Mouse (Mus musculus): ENCODE measurements around the gene Agbl2. TPM values are rescaled to one million over a fixed set of nuclear protein-coding genes. Genes with fewer than 3 reads are reported as not detected.

Agbl2 gene
- polyA plus RNA-seq, 1 experiment from 2014 or later = not detected

DNA sequence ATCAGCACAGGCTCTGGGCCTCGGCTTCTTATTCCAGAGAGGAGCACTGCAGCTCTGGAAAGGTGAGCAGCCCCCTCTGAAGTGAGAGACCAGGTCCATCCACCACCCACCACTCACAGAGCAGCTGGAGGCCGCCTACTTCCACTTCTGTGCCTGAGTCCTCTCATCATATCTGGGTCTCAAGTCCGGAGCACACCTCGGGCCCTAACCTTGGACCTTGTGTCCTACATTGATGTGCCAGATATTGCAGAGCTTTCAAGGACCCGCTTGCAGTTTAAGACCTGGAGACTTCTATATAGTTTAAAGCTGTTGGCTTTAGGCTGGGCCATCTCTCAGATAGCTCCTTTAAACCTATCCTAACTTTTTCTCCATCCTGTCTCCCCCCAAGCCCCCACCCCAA lies 51.0 kb downstream of the Agbl2 start:
- 87% methylated on average over 5 of the region's 5 CpGs for WGBS (ENCODE audit: missing documents)
- H3K4me3 ChIP-seq (ENCODE audit: inconsistent target) = no peak overlapping the region
- H3K27ac ChIP-seq = no peak overlapping the region
- H3K79me2 ChIP-seq (ENCODE audit: inconsistent target) = no peaks in the 10 kb centered on the region
- no peaks in the 10 kb centered on the region for H3K36me3 ChIP-seq (ENCODE audit: inconsistent target)

DNA sequence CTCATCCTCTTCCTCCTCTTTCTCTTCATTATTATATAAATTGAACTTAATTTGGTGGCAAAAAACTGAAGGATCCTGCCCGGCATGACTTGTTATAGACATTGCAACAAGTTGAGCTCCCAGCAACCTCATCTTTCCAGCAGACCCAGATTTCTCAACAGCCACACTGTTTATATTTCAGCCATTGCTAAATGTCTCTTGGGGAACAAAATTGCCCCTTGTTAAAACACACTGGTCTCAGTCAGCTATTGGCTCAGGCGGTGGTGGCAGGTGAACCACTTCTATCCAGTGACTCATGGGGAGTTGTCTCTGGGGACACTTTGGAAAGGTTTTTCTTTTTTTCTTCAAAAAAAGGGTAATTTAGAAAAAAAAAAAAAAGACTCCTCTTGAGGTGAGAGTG lies 56.1 kb downstream of the Agbl2 start:
- H3K36me3 ChIP-seq (ENCODE audit: inconsistent target) = no peaks in the 10 kb centered on the region
- WGBS (ENCODE audit: missing documents) = 95% methylated on average over 2 of the region's 2 CpGs

DNA sequence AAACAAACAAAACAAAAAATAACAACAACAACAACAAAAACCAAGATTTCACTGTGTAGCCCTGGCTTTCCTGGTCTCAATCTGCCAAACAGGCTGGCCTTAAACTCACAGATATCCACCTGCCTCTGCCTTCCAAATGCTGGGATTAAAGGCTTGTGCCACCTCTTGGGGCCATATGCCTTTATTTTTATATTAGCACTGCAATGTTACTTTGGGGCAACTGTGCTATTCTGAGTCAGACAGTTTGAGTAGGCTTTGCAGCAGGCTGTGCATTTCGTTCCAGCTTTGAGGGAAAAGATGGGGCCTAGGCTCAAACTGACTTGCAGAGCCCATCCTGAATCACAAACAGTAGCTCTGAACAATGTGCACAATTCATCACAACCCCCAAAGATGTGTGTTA lies 61.1 kb downstream of the Agbl2 start:
- Histone ChIP-seq H3K4me3 (ENCODE audit: inconsistent target) (no peak overlapping the region), H3K27ac (no peak overlapping the region), H3K79me2 (ENCODE audit: inconsistent target) (peaks cover 15% of the 10 kb centered on the region), H3K36me3 (ENCODE audit: inconsistent target) (no peaks in the 10 kb centered on the region)
- WGBS (ENCODE audit: missing documents) = 100% methylated on average over 1 of the region's 1 CpGs

More for the DNA sequence above, 56.1 kb downstream of the Agbl2 start:
- Histone ChIP-seq H3K79me2 (ENCODE audit: inconsistent target) (no peaks in the 10 kb centered on the region), H3K4me3 (ENCODE audit: inconsistent target) (no peak overlapping the region), H3K27ac (no peak overlapping the region)

DNA sequence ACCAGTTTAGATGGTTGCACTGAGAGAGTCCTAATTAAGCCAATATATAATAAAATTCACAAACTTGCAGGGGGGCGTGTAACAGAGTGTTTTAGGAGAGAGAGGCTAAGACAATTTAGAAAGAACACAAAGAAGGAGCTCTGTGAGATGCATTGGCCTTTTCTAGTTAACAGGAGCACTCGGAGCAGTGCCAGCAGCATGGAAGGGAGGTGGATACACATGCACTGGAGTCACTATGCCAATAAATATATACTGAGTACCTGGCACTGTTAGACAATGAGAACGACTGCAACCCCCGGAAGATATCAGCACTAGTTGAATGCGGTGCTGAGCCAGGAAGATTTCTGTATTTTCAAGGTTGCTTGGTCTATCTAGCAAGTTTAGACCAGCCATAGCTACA lies 61.7 kb downstream of the Agbl2 start:
- 89% methylated on average over 5 of the region's 5 CpGs for WGBS (ENCODE audit: missing documents)

DNA sequence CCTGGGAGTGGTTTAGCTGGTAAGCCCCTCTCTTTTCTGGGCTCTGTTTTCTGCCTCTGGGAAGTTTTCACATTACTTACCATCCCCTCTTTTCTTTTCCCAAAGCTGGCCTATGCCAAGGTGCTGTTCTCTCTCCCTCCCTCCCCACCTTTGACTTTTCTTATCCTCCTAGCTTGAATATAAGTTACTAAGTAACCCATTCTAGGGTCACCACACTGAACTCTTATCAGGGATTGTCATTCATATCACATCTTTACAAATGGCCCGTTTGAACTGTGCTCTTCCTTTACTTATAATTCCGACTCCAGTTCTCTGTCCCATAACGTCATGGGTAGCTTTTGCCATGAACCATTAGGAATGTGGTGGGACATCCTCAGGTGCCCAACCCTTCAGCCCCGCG lies 62.7 kb downstream of the Agbl2 start:
- Histone ChIP-seq H3K4me3 (ENCODE audit: inconsistent target) (no peak overlapping the region), H3K36me3 (ENCODE audit: inconsistent target) (peaks cover 6% of the 10 kb centered on the region; the same call in 1 of the 2 replicates), H3K27ac (no peak overlapping the region), H3K79me2 (ENCODE audit: inconsistent target) (peaks cover 31% of the 10 kb centered on the region)
- 100% methylated on average over 5 of the region's 5 CpGs for WGBS (ENCODE audit: missing documents)

More for the DNA sequence above, 61.7 kb downstream of the Agbl2 start:
- H3K27ac ChIP-seq = no peak overlapping the region
- H3K36me3 ChIP-seq (ENCODE audit: inconsistent target) = no peaks in the 10 kb centered on the region
- peaks cover 21% of the 10 kb centered on the region for H3K79me2 ChIP-seq (ENCODE audit: inconsistent target)
- no peak overlapping the region for H3K4me3 ChIP-seq (ENCODE audit: inconsistent target)

DNA sequence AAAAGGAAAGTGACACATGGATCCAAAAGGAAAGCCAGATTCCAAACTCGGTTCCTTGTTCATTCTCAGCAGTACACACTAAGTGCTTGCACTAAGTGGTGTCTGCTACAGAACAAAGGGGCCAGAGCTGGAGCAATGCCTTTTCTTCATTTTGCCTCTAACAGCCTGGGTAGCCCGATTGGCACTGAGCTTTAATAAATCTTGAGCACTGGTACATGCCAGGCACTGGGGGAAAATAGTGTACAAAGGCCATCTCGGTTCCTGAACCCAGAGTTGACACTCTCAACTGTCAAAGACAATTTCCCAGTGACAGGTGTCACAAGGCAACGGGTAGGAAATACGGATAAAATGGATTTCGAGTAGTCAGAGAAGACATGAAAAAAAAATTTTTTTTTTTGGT lies 63.6 kb downstream of the Agbl2 start:
- WGBS (ENCODE audit: missing documents) = 87% methylated on average over 6 of the region's 6 CpGs
- H3K4me3 ChIP-seq (ENCODE audit: inconsistent target) = peak overlapping the region; percentile 49
- H3K79me2 ChIP-seq (ENCODE audit: inconsistent target) = peaks cover 40% of the 10 kb centered on the region
- H3K27ac ChIP-seq = peak overlapping the region; percentile 75
- peaks cover 15% of the 10 kb centered on the region for H3K36me3 ChIP-seq (ENCODE audit: inconsistent target)

DNA sequence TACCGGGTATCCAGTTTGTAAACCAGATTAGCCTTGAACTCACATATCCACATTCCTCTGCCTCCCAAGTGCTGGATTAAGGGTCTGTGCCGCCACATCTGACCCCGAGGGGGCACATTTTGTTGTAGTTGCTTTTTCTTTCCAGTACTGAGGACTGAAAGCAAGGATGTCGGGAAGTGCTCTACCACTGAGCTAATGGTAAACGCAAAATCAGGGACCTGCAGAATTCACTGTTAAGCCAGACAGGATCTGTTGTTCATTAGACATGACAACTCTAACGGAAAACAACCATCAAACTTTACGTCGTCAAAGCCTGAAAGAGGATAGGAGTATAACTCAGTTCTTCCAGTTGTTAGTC lies 64.0 kb downstream of the Agbl2 start:
- H3K79me2 ChIP-seq (ENCODE audit: inconsistent target) = peaks cover 44% of the 10 kb centered on the region
- WGBS (ENCODE audit: missing documents) = 2% methylated on average over 8 of the region's 8 CpGs
- H3K36me3 ChIP-seq (ENCODE audit: inconsistent target) = peaks cover 19% of the 10 kb centered on the region
- peak overlapping the region; percentile 75 for H3K27ac ChIP-seq
- H3K4me3 ChIP-seq (ENCODE audit: inconsistent target) = peak overlapping the region; percentile 49

DNA sequence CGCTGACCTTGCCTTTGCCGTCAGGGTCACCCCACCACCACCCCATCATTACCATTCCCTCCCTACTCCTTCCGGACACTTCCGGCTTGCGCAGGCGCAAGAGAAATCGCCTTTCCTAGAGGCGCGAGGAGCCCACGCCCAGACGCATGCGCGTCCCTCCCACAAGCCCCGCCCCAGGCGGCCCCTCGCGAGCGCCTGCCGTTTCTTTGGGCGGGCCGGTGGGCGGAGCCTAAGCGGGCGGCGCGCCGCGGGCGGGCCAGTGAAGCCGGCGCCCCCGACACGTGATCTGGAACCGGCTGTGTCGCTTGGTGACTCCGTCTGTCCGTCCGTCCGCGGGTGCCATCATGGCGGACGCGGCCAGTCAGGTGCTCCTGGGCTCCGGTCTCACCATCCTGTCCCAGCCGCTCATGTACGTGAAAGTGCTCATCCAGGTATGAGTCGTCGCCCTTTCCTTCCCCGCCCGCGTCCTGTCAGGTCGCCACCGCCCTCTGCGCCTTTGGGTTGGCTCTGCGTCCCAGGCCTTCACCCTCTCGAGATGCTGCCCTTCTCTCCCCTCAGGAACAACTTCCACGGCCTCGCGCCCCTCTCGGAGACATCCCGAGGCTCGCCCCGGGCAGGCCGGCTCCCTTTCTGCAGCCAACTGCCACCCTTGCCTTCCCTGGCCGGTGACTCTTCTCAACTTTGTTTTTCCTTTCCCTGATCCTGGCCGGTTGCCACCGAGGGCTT lies 64.6 kb downstream of the Agbl2 start, which contains the start of gene Mtch2:
Gene Mtch2 (plus strand): TSS at position 201 of the 726 bp plus-strand sequence.
- peak within 1 kb of the TSS; percentile 76 for H3K4me3 ChIP-seq (ENCODE audit: inconsistent target)
- peaks cover 25% of the 10 kb centered on the region for H3K36me3 ChIP-seq (ENCODE audit: inconsistent target)
- 1% methylated on average over 65 of the region's 67 CpGs for WGBS (ENCODE audit: missing documents)
- peak within 1 kb of the TSS; percentile 75 for H3K27ac ChIP-seq
- peaks cover 50% of the 10 kb centered on the region for H3K79me2 ChIP-seq (ENCODE audit: inconsistent target)

DNA sequence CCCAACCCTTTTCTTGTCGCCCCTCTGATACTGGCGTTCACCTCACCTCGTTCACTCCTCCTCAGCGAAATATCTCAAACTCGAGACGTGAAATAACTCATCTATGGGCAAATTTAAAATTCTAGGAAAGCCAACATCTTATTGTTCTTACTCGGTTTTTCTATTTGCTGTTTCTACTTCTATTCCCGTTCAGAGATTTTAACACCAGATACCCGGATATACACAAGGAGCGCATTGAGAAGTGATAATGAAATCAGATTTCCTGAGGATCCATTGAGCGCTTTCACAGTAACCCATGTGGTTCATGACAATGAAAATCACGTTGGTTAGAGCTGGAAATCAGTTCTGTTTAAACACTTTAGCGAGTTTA lies 65.1 kb downstream of the Agbl2 start:
- H3K36me3 ChIP-seq (ENCODE audit: inconsistent target) = peaks cover 30% of the 10 kb centered on the region
- WGBS (ENCODE audit: missing documents) = 3% methylated on average over 13 of the region's 13 CpGs
- peaks cover 50% of the 10 kb centered on the region for H3K79me2 ChIP-seq (ENCODE audit: inconsistent target)
- peak overlapping the region; percentile 76 for H3K4me3 ChIP-seq (ENCODE audit: inconsistent target)
- H3K27ac ChIP-seq = peak overlapping the region; percentile 73

DNA sequence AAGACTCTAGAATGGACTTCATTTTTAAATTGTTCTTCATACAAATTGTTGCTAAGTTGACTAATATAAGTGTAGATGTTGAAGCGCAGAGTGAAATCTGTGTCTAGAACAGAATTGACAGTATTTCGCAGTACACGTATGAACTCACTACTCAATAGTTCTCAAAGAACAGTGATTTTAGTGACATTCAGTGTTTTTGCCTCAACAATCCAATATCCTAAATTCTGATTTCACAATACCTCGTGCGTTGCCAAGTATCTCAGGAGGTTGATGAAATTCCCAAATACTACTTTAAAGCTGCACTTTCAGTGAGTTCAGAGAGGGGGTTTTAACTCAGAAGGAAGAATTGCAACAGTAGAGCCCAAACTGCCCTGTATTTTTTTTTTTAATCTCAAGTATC lies 65.8 kb downstream of the Agbl2 start:
- Histone ChIP-seq H3K36me3 (ENCODE audit: inconsistent target) (peaks cover 36% of the 10 kb centered on the region), H3K27ac (no peak overlapping the region), H3K4me3 (ENCODE audit: inconsistent target) (peak overlapping the region; percentile 76), H3K79me2 (ENCODE audit: inconsistent target) (peaks cover 50% of the 10 kb centered on the region)
- WGBS (ENCODE audit: missing documents) = 95% methylated on average over 5 of the region's 5 CpGs

DNA sequence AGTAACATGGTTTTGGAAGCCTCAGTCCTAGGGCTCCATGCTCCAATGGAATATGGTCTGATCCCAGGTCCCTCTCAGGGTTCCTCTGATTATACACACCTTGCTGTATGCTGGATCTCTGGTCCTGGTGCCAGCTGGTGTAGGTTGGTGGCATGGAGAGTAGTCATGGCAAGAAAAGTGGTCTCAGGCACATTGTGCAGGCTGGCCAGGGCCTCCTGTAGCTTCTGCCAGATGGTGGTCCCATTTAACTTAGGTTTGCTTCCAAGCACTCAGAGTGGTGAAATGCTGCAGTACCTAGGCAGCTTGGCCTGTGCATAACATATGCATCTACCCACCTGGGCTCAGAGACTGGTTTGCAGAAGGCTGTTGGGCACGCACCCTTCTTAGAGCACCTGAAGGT lies 67.9 kb downstream of the Agbl2 start:
- H3K27ac ChIP-seq = no peak overlapping the region
- H3K79me2 ChIP-seq (ENCODE audit: inconsistent target) = peaks cover 50% of the 10 kb centered on the region
- H3K36me3 ChIP-seq (ENCODE audit: inconsistent target) = peaks cover 45% of the 10 kb centered on the region
- WGBS (ENCODE audit: missing documents) = 92% methylated on average over 1 of the region's 1 CpGs
- H3K4me3 ChIP-seq (ENCODE audit: inconsistent target) = no peak overlapping the region

DNA sequence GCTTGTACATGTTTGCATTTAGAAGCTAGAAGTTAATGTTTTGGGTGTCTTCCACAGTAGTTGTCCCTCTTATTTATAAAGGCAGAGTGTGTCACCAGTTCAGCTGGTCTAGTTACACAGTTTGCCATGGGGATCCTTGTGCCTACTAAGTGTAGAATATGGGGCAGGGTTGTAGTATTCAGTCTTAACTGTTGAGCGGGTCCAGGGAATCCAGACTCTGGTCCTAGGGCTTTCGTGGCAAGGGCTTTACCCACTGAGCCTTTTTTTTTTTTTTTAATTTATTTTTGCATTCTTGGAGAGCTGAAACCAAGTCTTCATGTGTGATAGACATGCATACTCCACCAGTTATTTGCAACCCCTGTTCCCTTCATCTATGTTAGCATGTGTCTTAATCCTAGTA lies 79.0 kb downstream of the Agbl2 start:
- peaks cover 78% of the 10 kb centered on the region for H3K36me3 ChIP-seq (ENCODE audit: inconsistent target)
- H3K79me2 ChIP-seq (ENCODE audit: inconsistent target) = no peaks in the 10 kb centered on the region
- no peak overlapping the region for H3K4me3 ChIP-seq (ENCODE audit: inconsistent target)
- no peak overlapping the region for H3K27ac ChIP-seq
- 92% methylated on average over 2 of the region's 2 CpGs for WGBS (ENCODE audit: missing documents)

DNA sequence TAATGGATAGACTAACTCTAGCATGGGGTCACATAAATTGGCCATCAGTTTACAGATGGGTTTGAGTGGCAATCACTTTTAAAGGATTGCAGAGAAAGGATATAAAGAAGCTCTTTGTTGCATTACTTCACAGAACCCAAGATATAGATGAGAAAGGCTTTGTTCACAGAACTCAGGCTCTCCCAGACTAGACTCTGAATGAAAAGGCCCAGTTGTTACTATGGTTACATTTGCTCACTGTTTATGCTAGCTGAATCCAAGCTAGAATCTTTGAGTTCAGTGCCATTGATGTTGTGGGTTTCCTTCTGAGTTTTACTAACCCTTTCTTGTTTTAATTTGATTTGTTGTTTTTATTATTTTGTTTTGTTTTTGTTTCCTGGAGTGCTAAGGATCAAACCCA lies 81.7 kb downstream of the Agbl2 start:
- Histone ChIP-seq H3K79me2 (ENCODE audit: inconsistent target) (no peaks in the 10 kb centered on the region), H3K4me3 (ENCODE audit: inconsistent target) (no peak overlapping the region), H3K36me3 (ENCODE audit: inconsistent target) (peaks cover 64% of the 10 kb centered on the region), H3K27ac (no peak overlapping the region)

DNA sequence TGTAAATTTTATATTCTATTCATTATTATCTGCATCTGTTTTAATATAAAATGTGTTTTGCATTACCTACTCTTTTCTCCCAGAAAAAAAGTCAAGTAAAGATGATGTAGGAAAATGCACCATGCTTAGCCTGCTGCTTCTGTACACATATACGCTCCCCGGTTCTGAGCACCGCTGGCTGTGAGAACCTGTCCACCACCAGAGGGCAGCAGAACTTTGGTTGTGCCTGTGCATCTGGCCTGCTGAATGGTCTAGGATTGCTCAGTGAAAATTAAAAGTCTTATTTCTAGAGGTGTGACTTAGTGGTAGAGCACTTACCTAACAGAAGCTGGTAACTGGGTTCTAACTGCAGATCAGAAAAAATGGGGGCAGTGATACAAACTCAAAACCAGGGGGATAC lies 84.0 kb downstream of the Agbl2 start:
- Histone ChIP-seq H3K27ac (no peak overlapping the region), H3K4me3 (ENCODE audit: inconsistent target) (no peak overlapping the region), H3K36me3 (ENCODE audit: inconsistent target) (peaks cover 42% of the 10 kb centered on the region), H3K79me2 (ENCODE audit: inconsistent target) (no peaks in the 10 kb centered on the region)
- WGBS (ENCODE audit: missing documents) = 48% methylated on average over 3 of the region's 3 CpGs

DNA sequence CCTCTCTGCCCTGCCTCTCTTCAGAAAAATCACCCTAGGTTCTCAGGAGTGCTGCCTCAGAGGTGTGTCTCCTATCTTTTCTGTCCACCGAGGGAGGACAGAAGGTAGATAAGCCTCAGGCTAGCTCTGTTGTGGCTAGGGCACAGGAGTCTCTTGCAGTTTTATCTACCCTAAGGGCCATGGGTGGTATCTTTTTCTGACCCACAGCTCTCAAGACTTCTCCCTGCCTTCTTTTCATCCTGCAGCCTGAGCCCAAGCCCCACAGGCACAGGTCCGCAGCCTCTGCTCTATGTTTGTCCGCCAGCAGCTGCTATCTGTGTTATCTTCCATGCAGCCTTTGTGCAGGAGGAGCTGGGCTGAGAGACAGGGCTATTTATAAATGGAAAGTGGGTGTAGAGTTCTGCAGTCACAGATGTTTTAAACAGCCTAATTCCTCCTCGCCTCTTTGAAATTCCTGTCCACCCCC lies 87.6 kb downstream of the Agbl2 start:
- Histone ChIP-seq H3K4me3 (ENCODE audit: inconsistent target) (no peak overlapping the region), H3K36me3 (ENCODE audit: inconsistent target) (peaks cover 11% of the 10 kb centered on the region)
- WGBS (ENCODE audit: missing documents) = 73% methylated on average over 4 of the region's 4 CpGs

More for the DNA sequence above, 87.6 kb downstream of the Agbl2 start:
- Histone ChIP-seq H3K27ac (no peak overlapping the region), H3K79me2 (ENCODE audit: inconsistent target) (no peaks in the 10 kb centered on the region)

Data from macrophage (primary cell).